Mouse (Mus musculus): ENCODE data around the gene Olfr202. TPM values are rescaled to one million over a fixed set of nuclear protein-coding genes. Genes with fewer than 3 reads are reported as not detected.
"Not testable (repeated sequence)": the region's sequence is repeated elsewhere in the genome, so short reads cannot be mapped to it uniquely, and the experiment has no call there.

Gene Olfr202
- total RNA-seq (2021) (not detected), polyA plus RNA-seq (2012; rRNA removed) (not detected in 2 replicates)
- long read RNA-seq, result 0 reads

DNA sequence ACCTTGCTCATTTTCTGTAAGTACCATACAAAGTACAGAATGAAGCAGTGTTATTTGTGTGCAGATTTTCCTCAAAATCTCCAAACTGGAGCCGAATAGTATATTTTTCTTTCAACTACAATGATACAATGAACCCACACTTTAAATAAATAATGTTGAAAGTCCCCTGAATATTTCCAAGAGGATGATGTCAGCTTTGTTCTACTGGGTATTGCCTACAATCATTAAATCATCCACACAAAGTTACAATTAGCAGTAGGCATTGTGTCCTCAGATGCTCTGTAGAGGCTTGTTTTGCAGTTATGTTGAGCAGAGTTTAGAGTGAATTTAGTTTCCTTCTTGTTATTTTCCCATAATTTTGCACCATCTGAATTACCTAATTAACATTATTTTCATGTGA, at the start of gene Olfr202:
Gene Olfr202 (minus strand): TSS at position 101 of the 400 bp plus-strand sequence.
- DNase-seq, result no peak
- Histone ChIP-seq H3K27ac (no peak within 1 kb of the TSS), H3K4me1 (ENCODE audit: control insufficient read depth, insufficient read depth, low read length) (no peaks in the 10 kb centered on the region), H3K79me2 (replicated peaks; ENCODE audit: control insufficient read depth, insufficient read depth, low read length) (no peaks in the 10 kb centered on the region), H3K27me3 (ENCODE audit: control insufficient read depth, insufficient read depth, low read length) (no peaks in the 10 kb centered on the region), H3K9ac (ENCODE audit: low read depth, low read length) (no peak within 1 kb of the TSS), H3K36me3 (ENCODE audit: control insufficient read depth, insufficient read depth, low read length) (no peaks in the 10 kb centered on the region), H3K4me3 (no peak within 1 kb of the TSS)
- TF ChIP-seq CTCF (IDR thresholded peaks at IDR 0.05), result no peak
- no peak for TF ChIP-seq EP300 (IDR thresholded peaks at IDR 0.05; ENCODE audit: insufficient read depth, low read depth, low read length)
- TF ChIP-seq POLR2A (IDR thresholded peaks at IDR 0.05; ENCODE audit: insufficient read depth, low read depth, low read length), result no peak
- WGBS, result 69% methylated on average over 1 of the region's 1 CpGs
- intact Hi-C loops (cut with DNase I), result no loop called here

DNA sequence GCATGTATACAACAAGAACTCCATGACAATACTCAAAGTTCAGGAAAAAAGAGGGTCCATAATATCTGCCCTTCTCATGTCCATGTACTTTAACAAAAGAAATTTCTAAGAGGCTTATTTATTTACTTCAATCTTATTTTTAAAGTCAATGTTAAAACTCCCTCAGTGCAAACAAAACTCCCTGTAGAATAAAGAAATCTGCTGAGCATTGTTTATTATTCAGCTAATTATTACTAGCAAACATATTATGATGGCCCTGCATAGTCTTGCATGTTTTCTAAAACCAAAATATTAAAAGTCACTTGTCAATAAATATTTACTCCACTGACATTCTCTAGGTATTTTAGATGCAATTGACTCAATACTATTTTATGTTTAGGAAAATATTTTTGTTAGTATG, 44.4 kb upstream of the Olfr202 start, which contains the start of gene Olfr205:
Gene Olfr205 (minus strand): TSS at position 101 of the 400 bp plus-strand sequence.
- no peak within 1 kb of the TSS for H3K4me3 ChIP-seq
- DNase-seq, result no peak
- TF ChIP-seq CTCF (IDR thresholded peaks at IDR 0.05), result no peak
- no peak for TF ChIP-seq EP300 (IDR thresholded peaks at IDR 0.05; ENCODE audit: insufficient read depth, low read depth, low read length)
- no peak for TF ChIP-seq POLR2A (IDR thresholded peaks at IDR 0.05; ENCODE audit: insufficient read depth, low read depth, low read length)
- no peaks in the 10 kb centered on the region for H3K79me2 ChIP-seq (replicated peaks; ENCODE audit: control insufficient read depth, insufficient read depth, low read length)
- no peaks in the 10 kb centered on the region for H3K36me3 ChIP-seq (ENCODE audit: control insufficient read depth, insufficient read depth, low read length)
- intact Hi-C loops (cut with DNase I), result no loop called here
- no peaks in the 10 kb centered on the region for H3K27me3 ChIP-seq (ENCODE audit: control insufficient read depth, insufficient read depth, low read length)
- H3K9ac ChIP-seq (ENCODE audit: low read depth, low read length), result no peak within 1 kb of the TSS
- H3K27ac ChIP-seq, result no peak within 1 kb of the TSS
- H3K4me1 ChIP-seq (ENCODE audit: control insufficient read depth, insufficient read depth, low read length), result no peaks in the 10 kb centered on the region

DNA sequence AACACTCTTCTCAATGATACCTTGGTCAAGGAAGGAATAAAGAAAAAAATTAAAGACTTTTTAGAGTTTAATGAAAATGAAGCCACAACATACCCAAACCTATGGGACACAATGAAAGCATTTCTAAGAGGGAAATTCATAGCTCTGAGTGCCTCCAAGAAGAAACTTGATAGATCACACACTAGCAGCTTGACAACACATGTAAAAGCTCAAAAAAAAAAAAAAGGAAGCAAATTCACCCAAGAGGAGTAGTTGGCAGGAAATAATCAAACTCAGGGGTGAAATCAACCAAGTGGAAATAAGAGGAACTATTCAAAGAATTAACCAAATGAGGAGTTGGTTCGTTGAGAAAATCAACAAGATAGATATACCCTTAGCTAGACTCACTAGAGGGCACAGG, 36.7 kb upstream of the Olfr202 start:
- H3K36me3 ChIP-seq (ENCODE audit: control insufficient read depth, insufficient read depth, low read length); intact Hi-C loops (cut with DNase I); H3K4me1 ChIP-seq (ENCODE audit: control insufficient read depth, insufficient read depth, low read length); DNase-seq; H3K27ac ChIP-seq; H3K9ac ChIP-seq (ENCODE audit: low read depth, low read length); H3K4me3 ChIP-seq; H3K79me2 ChIP-seq (replicated peaks; ENCODE audit: control insufficient read depth, insufficient read depth, low read length); H3K27me3 ChIP-seq (ENCODE audit: control insufficient read depth, insufficient read depth, low read length): not testable (repeated sequence)
- 35% methylated on average over 1 of the region's 1 CpGs for WGBS

DNA sequence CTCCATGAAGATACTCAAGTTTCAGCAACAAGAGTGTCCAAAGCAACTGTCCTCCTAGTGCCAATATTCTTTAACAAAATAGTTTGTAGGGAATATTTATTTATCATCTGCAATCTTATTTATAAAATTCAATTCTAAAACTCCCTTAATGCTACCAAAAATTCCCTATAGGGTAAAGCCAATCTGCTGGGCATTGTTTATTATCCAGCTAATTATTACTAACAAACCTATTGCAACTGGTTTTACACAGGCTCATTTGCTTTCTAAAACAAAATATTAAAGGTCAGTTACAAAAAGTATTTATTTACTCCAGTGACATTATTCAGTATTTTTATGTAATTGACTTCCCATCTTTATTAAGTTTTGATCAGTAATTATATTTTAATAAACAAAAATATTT, 31.6 kb upstream of the Olfr202 start, which contains the start of gene Olfr204:
Gene Olfr204 (minus strand): TSS at position 101 of the 400 bp plus-strand sequence.
- no peak within 1 kb of the TSS for H3K4me3 ChIP-seq
- DNase-seq, result no peak
- no peaks in the 10 kb centered on the region for H3K27me3 ChIP-seq (ENCODE audit: control insufficient read depth, insufficient read depth, low read length)
- intact Hi-C loops (cut with DNase I), result no loop called here
- H3K79me2 ChIP-seq (replicated peaks; ENCODE audit: control insufficient read depth, insufficient read depth, low read length), result no peaks in the 10 kb centered on the region
- TF ChIP-seq CTCF (IDR thresholded peaks at IDR 0.05), result no peak
- H3K36me3 ChIP-seq (ENCODE audit: control insufficient read depth, insufficient read depth, low read length), result no peaks in the 10 kb centered on the region
- no peaks in the 10 kb centered on the region for H3K4me1 ChIP-seq (ENCODE audit: control insufficient read depth, insufficient read depth, low read length)
- H3K9ac ChIP-seq (ENCODE audit: low read depth, low read length), result no peak within 1 kb of the TSS
- no peak within 1 kb of the TSS for H3K27ac ChIP-seq

DNA sequence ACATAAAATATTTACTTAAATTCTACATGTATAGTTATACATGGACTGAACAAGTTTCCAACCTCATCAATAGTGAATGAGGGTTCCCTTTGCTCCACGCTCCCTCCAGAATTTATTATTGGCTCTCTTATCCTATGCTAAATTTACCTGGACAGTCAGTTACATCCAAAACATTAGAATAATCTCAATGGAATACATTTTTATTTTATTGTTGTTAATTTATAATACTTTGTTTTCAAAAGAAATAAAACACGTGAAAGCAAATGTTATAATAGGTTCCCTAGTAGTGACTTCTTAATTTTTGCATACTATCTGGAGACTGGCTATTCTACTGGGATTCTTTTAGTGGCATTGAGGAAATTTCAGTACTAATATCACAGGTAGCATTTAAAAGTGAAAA, 12.0 kb upstream of the Olfr202 start, which contains the start of gene Olfr203:
Gene Olfr203 (plus strand): TSS at position 301 of the 400 bp plus-strand sequence.
- Histone ChIP-seq H3K4me1 (ENCODE audit: control insufficient read depth, insufficient read depth, low read length) (no peaks in the 10 kb centered on the region), H3K4me3 (no peak within 1 kb of the TSS), H3K27ac (no peak within 1 kb of the TSS), H3K36me3 (ENCODE audit: control insufficient read depth, insufficient read depth, low read length) (no peaks in the 10 kb centered on the region), H3K9ac (ENCODE audit: low read depth, low read length) (no peak within 1 kb of the TSS), H3K27me3 (ENCODE audit: control insufficient read depth, insufficient read depth, low read length) (no peaks in the 10 kb centered on the region), H3K79me2 (replicated peaks; ENCODE audit: control insufficient read depth, insufficient read depth, low read length) (no peaks in the 10 kb centered on the region)
- intact Hi-C loops (cut with DNase I), result no loop called here
- no peak for DNase-seq
- no peak for TF ChIP-seq CTCF (IDR thresholded peaks at IDR 0.05)
- no peak for TF ChIP-seq EP300 (IDR thresholded peaks at IDR 0.05; ENCODE audit: insufficient read depth, low read depth, low read length)
- no peak for TF ChIP-seq POLR2A (IDR thresholded peaks at IDR 0.05; ENCODE audit: insufficient read depth, low read depth, low read length)
- WGBS, result 78% methylated on average over 2 of the region's 2 CpGs

DNA sequence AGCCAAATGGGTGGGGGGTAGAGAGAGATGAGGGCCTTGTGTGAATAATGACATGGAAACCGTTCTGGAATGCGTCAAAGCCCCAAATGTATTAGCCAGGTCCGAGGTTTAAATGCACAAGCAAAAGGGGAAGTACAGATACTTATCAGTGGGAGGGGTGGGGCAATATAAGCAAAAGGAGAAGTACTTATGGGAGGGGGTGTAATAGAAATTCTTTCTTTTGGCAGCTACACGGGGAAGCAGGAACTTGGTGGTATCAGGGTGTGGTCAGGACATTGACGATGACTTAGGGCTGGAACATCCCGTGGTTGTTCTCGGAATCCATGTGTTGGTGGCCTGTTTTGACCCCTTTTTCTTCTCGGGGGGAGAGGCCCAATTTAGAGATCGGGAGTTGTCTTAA, 983 bp upstream of the Olfr202 start:
- H3K79me2 ChIP-seq (replicated peaks; ENCODE audit: control insufficient read depth, insufficient read depth, low read length); H3K27ac ChIP-seq; intact Hi-C loops (cut with DNase I); H3K36me3 ChIP-seq (ENCODE audit: control insufficient read depth, insufficient read depth, low read length); H3K4me1 ChIP-seq (ENCODE audit: control insufficient read depth, insufficient read depth, low read length); H3K27me3 ChIP-seq (ENCODE audit: control insufficient read depth, insufficient read depth, low read length); H3K4me3 ChIP-seq; H3K9ac ChIP-seq (ENCODE audit: low read depth, low read length); DNase-seq: not testable (repeated sequence)
- 69% methylated on average over 9 of the region's 9 CpGs for WGBS

DNA sequence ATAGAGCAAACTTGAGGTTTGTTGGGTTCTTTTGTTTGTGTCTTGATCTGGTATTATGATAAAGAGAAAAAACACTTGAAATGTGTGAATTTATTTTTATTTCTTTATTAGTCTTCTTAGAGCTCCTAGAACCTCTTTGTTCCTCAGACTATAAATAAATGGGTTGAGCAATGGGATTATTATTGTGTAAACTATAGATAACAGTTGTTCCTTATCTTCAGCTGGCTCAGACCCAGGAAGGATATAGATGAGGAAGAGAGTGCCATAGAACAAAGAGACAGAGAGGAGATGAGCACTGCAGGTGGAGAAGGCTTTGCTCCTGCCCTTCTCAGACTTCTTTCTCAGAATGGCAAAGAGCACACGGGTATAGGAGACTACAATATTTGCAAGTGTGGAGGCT, 3.1 kb downstream of the Olfr202 start:
- H3K9ac ChIP-seq (ENCODE audit: low read depth, low read length), result no peak overlapping the region
- no peak overlapping the region for H3K27ac ChIP-seq
- no peaks in the 10 kb centered on the region for H3K79me2 ChIP-seq (replicated peaks; ENCODE audit: control insufficient read depth, insufficient read depth, low read length)
- no peak for TF ChIP-seq POLR2A (IDR thresholded peaks at IDR 0.05; ENCODE audit: insufficient read depth, low read depth, low read length)
- TF ChIP-seq EP300 (IDR thresholded peaks at IDR 0.05; ENCODE audit: insufficient read depth, low read depth, low read length), result no peak
- TF ChIP-seq CTCF (IDR thresholded peaks at IDR 0.05), result no peak
- no peaks in the 10 kb centered on the region for H3K36me3 ChIP-seq (ENCODE audit: control insufficient read depth, insufficient read depth, low read length)
- WGBS, result 47% methylated on average over 1 of the region's 1 CpGs
- no peak for DNase-seq
- H3K4me3 ChIP-seq, result no peak overlapping the region
- intact Hi-C loops (cut with DNase I), result no loop called here
- no peaks in the 10 kb centered on the region for H3K4me1 ChIP-seq (ENCODE audit: control insufficient read depth, insufficient read depth, low read length)
- no peaks in the 10 kb centered on the region for H3K27me3 ChIP-seq (ENCODE audit: control insufficient read depth, insufficient read depth, low read length)

Data from heart, adult 2 months (tissue).